Mouse (Mus musculus): ENCODE results near the gene Rdh8. TPM values are rescaled to one million over a fixed set of nuclear protein-coding genes. Genes with fewer than 3 reads are reported as not detected.
A peak's percentile ranks its signal among the peaks of the same experiment; 100 is the strongest.
"Not testable (repeated sequence)": the region's sequence is repeated elsewhere in the genome, so short reads cannot be mapped to it uniquely, and the experiment has no call there.

Gene Rdh8
- polyA plus RNA-seq, 1 experiment from 2014 or later: not detected

- 14% methylated on average over 19 of the region's 19 CpGs for WGBS
- H3K4me3 ChIP-seq (replicated peaks): no peak overlapping the region
- H3K9ac ChIP-seq: no peak overlapping the region
- no peaks in the 10 kb centered on the region for H3K36me3 ChIP-seq
- ATAC-seq (replicated peaks; ENCODE audit: low FRiP score): peak; percentile 22; the same call in 1 of the 2 replicates
- H3K4me1 ChIP-seq: peaks cover 12% of the 10 kb centered on the region
- H3K9me3 ChIP-seq (replicated peaks): no peaks in the 10 kb centered on the region
- H3K27me3 ChIP-seq: peaks cover 22% of the 10 kb centered on the region
- H3K27ac ChIP-seq: no peak overlapping the region
- H3K4me2 ChIP-seq: peak overlapping the region; percentile 39
Observed at GRCm38 (mm10) chr9:20812537-20813271, 5.6 kb upstream of the Rdh8 start.

GRCm38 (mm10) chr9:20814521-20815272, 3.6 kb upstream of the Rdh8 start, which contains the start of gene Col5a3:
TSS of gene Col5a3 (minus strand) at chr9:20815067.
- Histone ChIP-seq H3K4me2 (peak within 1 kb of the TSS; percentile 58), H3K27ac (no peak within 1 kb of the TSS), H3K27me3 (peaks cover 22% of the 10 kb centered on the region), H3K9ac (no peak within 1 kb of the TSS), H3K4me3 (replicated peaks) (peak within 1 kb of the TSS; percentile 29), H3K4me1 (peaks cover 12% of the 10 kb centered on the region), H3K36me3 (no peaks in the 10 kb centered on the region), H3K9me3 (replicated peaks) (no peaks in the 10 kb centered on the region)
- WGBS: 3% methylated on average over 29 of the region's 29 CpGs
- ATAC-seq (replicated peaks; ENCODE audit: low FRiP score): peak; percentile 84

GRCm38 (mm10) chr9:20820001-20820400, 1.7 kb downstream of the Rdh8 start:
- Histone ChIP-seq H3K9ac (no peak overlapping the region), H3K36me3 (no peaks in the 10 kb centered on the region), H3K4me2 (no peak overlapping the region), H3K27me3 (peaks cover 7% of the 10 kb centered on the region; the same call in 1 of the 2 replicates), H3K4me1 (peaks cover 2% of the 10 kb centered on the region), H3K9me3 (replicated peaks) (no peaks in the 10 kb centered on the region), H3K4me3 (replicated peaks) (no peak overlapping the region), H3K27ac (no peak overlapping the region)
- no peak for ATAC-seq (replicated peaks; ENCODE audit: low FRiP score)
- WGBS: 61% methylated on average over 5 of the region's 5 CpGs

DNA sequence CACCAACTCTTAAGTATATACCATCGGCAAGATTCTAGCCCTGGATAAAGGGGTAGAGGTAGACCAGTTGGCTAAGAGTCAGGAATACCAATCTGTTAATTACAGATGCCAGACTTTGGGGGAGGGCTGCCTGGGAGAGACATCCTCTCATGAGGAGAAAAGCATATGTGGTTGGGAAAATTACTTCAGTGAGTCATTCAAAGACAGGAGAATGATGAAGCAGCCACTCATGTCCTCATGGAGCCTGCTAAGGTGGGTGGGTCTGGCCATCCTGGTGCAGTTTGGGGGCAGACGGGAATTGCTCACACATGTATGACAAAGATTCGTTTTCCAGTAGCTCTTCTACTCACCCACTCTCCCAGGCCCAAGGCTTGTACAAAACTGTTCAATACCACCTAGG, 4.5 kb downstream of the Rdh8 start:
- 84% methylated on average over 3 of the region's 3 CpGs for WGBS
- ATAC-seq (replicated peaks; ENCODE audit: low FRiP score): no peak
- H3K4me1 ChIP-seq: no peaks in the 10 kb centered on the region
- H3K4me2 ChIP-seq: no peak overlapping the region
- no peaks in the 10 kb centered on the region for H3K27me3 ChIP-seq
- no peak overlapping the region for H3K4me3 ChIP-seq (replicated peaks)
- H3K9ac ChIP-seq: no peak overlapping the region
- H3K9me3 ChIP-seq (replicated peaks): no peaks in the 10 kb centered on the region
- H3K27ac ChIP-seq: no peak overlapping the region
- H3K36me3 ChIP-seq: no peaks in the 10 kb centered on the region

- ATAC-seq (replicated peaks; ENCODE audit: low FRiP score): no peak
- 45% methylated on average over 5 of the region's 5 CpGs for WGBS
- Histone ChIP-seq H3K27ac (no peak overlapping the region), H3K9me3 (replicated peaks) (no peaks in the 10 kb centered on the region), H3K9ac (no peak overlapping the region), H3K4me2 (no peak overlapping the region), H3K4me1 (peaks cover 4% of the 10 kb centered on the region), H3K4me3 (replicated peaks) (no peak overlapping the region), H3K27me3 (0 out of 2 replicates have a peak, but pooled peaks cover 5% of the 10 kb centered on the region), H3K36me3 (no peaks in the 10 kb centered on the region)
Observed at GRCm38 (mm10) chr9:20825781-20826180, 7.5 kb downstream of the Rdh8 start.

DNA sequence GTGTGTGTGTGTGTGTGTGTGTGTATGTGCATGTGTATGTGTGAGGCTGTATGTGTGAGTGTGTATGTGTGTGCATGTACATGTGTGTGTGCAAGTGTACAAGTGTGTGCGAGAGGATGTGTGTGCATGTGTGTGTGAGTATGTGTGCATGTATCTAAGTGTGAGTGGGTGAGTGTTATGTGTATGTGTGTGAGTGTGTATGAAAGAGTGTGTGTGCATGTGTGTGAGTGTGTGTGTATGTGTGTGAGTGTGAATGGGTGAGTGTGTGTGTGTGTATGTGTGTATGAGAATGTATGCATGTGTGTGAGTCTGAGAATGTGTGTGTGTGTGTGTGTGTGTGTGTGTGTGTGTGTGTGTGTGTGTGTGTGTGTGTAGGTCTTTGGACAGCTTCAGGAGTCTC, 9.8 kb downstream of the Rdh8 start:
- Histone ChIP-seq H3K4me1 (peaks cover 5% of the 10 kb centered on the region), H3K4me3 (replicated peaks) (no peak overlapping the region), H3K9me3 (replicated peaks) (no peaks in the 10 kb centered on the region), H3K36me3 (no peaks in the 10 kb centered on the region), H3K27ac (no peak overlapping the region), H3K4me2 (no peak overlapping the region), H3K27me3 (peaks cover 5% of the 10 kb centered on the region; the same call in 1 of the 2 replicates), H3K9ac (no peak overlapping the region)
- ATAC-seq (replicated peaks; ENCODE audit: low FRiP score): no peak
- WGBS: 87% methylated on average over 1 of the region's 1 CpGs

- peak; percentile 88 for ATAC-seq (replicated peaks; ENCODE audit: low FRiP score)
- Histone ChIP-seq H3K27ac (0 out of 2 replicates have a peak overlapping the region, but pooled peaks have one; percentile 27), H3K4me1 (peaks cover 5% of the 10 kb centered on the region), H3K4me3 (replicated peaks) (no peak overlapping the region), H3K36me3 (no peaks in the 10 kb centered on the region), H3K9ac (no peak overlapping the region), H3K4me2 (peak overlapping the region; percentile 32; the same call in 1 of the 2 replicates), H3K27me3 (peaks cover 7% of the 10 kb centered on the region; the same call in 1 of the 2 replicates), H3K9me3 (replicated peaks) (no peaks in the 10 kb centered on the region)
- 15% methylated on average over 19 of the region's 19 CpGs for WGBS
Observed at GRCm38 (mm10) chr9:20830901-20831643, 12.8 kb downstream of the Rdh8 start.

DNA sequence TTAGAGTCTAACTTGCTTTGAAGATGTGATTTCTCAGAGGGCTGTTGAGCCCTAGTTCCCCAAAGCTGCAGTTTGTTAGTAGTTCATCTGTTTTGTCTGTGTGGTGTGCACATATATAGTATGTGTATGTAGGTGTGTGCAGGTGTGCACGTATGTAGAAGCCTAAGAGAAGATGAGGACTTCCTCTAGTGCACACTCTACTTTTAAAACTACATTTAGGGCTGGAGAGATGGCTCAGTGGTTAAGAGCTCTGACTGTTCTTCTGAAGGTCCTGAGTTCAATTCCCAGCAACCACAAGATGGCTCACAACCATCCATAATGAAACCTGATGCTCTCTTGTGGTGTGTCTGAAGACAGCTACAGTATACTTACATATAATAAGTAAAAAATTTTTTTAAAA, 16.6 kb downstream of the Rdh8 start:
- Histone ChIP-seq H3K36me3 (no peaks in the 10 kb centered on the region), H3K9me3 (replicated peaks) (no peaks in the 10 kb centered on the region), H3K27me3 (peaks cover 5% of the 10 kb centered on the region; the same call in 1 of the 2 replicates), H3K9ac (no peak overlapping the region), H3K27ac (no peak overlapping the region), H3K4me2 (no peak overlapping the region), H3K4me1 (peaks cover 5% of the 10 kb centered on the region), H3K4me3 (replicated peaks) (no peak overlapping the region)
- ATAC-seq (replicated peaks; ENCODE audit: low FRiP score): no peak
- 66% methylated on average over 1 of the region's 1 CpGs for WGBS

GRCm38 (mm10) chr9:20835431-20835954, 17.2 kb downstream of the Rdh8 start:
- not testable (repeated sequence) for H3K9me3 ChIP-seq (replicated peaks); H3K4me3 ChIP-seq (replicated peaks); H3K4me1 ChIP-seq; H3K27ac ChIP-seq; H3K9ac ChIP-seq; H3K36me3 ChIP-seq; H3K4me2 ChIP-seq; H3K27me3 ChIP-seq; ATAC-seq (replicated peaks; ENCODE audit: low FRiP score)
- 85% methylated on average over 11 of the region's 11 CpGs for WGBS

- ATAC-seq (replicated peaks; ENCODE audit: low FRiP score): no peak
- WGBS: 79% methylated on average over 9 of the region's 9 CpGs
- Histone ChIP-seq H3K36me3 (no peaks in the 10 kb centered on the region), H3K9me3 (replicated peaks) (no peaks in the 10 kb centered on the region), H3K4me3 (replicated peaks) (no peak overlapping the region), H3K4me1 (no peaks in the 10 kb centered on the region), H3K27me3 (peaks cover 2% of the 10 kb centered on the region; the same call in 1 of the 2 replicates), H3K27ac (no peak overlapping the region), H3K4me2 (no peak overlapping the region), H3K9ac (no peak overlapping the region)
Observed at GRCm38 (mm10) chr9:20837184-20837947, 19.1 kb downstream of the Rdh8 start.

- ATAC-seq (replicated peaks; ENCODE audit: low FRiP score): no peak
- 0 out of 2 replicates have a peak, but pooled peaks cover 2% of the 10 kb centered on the region for H3K27me3 ChIP-seq
- H3K27ac ChIP-seq: no peak overlapping the region
- no peak overlapping the region for H3K9ac ChIP-seq
- H3K4me2 ChIP-seq: no peak overlapping the region
- no peaks in the 10 kb centered on the region for H3K9me3 ChIP-seq (replicated peaks)
- 57% methylated on average over 6 of the region's 6 CpGs for WGBS
- no peak overlapping the region for H3K4me3 ChIP-seq (replicated peaks)
- no peaks in the 10 kb centered on the region for H3K36me3 ChIP-seq
- no peaks in the 10 kb centered on the region for H3K4me1 ChIP-seq
Observed at GRCm38 (mm10) chr9:20838931-20839330, 20.6 kb downstream of the Rdh8 start.
